Mouse (Mus musculus): ENCODE data around the gene Ube2f.

DNA sequence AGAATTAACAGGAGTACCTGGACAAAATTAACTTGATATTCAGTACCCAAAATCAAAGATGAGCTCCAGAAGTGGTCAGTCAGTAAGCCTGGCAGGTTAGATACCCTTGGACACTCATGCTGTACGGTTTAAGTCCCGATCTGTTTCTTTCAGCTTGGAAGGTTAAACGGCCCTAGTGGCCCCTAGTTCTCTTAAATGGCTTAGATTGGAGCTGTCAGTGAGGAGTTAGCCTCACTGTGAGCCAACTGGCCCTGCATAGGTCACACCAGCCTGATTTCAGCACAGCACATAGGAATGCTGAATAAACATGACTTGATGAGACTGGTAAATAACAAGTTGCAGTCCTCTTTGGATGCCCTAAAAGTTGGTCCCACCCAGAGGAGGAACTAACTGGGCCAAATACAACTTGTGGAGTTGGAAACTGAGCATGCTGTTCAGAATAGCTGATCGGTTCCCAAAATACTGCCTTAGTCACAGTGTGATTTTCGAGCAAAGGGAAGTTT is 1.1 kb downstream of the Ube2f start:
- TF ChIP-seq CTCF (IDR thresholded peaks at IDR 0.05; ENCODE audit: borderline replicate concordance, insufficient read depth, low read length) = no peak
- no peak for TF ChIP-seq POLR2A (IDR thresholded peaks at IDR 0.05; ENCODE audit: low read depth, low read length)
